Mouse (Mus musculus): ENCODE results near the gene Cacna1d. TPM values are rescaled to one million over a fixed set of nuclear protein-coding genes. Genes with fewer than 3 reads are reported as not detected.

The Cacna1d gene
- polyA plus RNA-seq, 1 experiment from 2014 or later = 4.3 TPM

- H3K36me3 ChIP-seq (ENCODE audit: control insufficient read depth, insufficient read depth, low read length) = no peaks in the 10 kb centered on the region
- no peaks in the 10 kb centered on the region for H3K9me3 ChIP-seq (replicated peaks; ENCODE audit: control insufficient read depth, low read length)
- DNase-seq (ENCODE audit: low spot score) (no peak), ATAC-seq (no peak)
- no peak overlapping the region for H3K4me2 ChIP-seq (ENCODE audit: low read length)
- H3K9ac ChIP-seq (ENCODE audit: low read length) = no peak overlapping the region
- 40% methylated on average over 9 of the region's 9 CpGs for WGBS
- H3K27me3 ChIP-seq (replicated peaks; ENCODE audit: control insufficient read depth, insufficient read depth, low read length) = no peaks in the 10 kb centered on the region
- no peak overlapping the region for H3K4me3 ChIP-seq (ENCODE audit: low read depth, low read length)
- no peaks in the 10 kb centered on the region for H3K4me1 ChIP-seq (ENCODE audit: control insufficient read depth, insufficient read depth, low read length)
- no peak overlapping the region for H3K27ac ChIP-seq (ENCODE audit: low read depth, low read length)
Observed at GRCm38 (mm10) chr14:30129378-30129777, 361.9 kb downstream of the Cacna1d start.

GRCm38 (mm10) chr14:30124951-30125690, 366.1 kb downstream of the Cacna1d start:
- Histone ChIP-seq H3K4me1 (ENCODE audit: control insufficient read depth, insufficient read depth, low read length) (no peaks in the 10 kb centered on the region), H3K27me3 (replicated peaks; ENCODE audit: control insufficient read depth, insufficient read depth, low read length) (no peaks in the 10 kb centered on the region), H3K36me3 (ENCODE audit: control insufficient read depth, insufficient read depth, low read length) (no peaks in the 10 kb centered on the region), H3K4me2 (ENCODE audit: low read length) (no peak overlapping the region), H3K9me3 (replicated peaks; ENCODE audit: control insufficient read depth, low read length) (no peaks in the 10 kb centered on the region), H3K4me3 (ENCODE audit: low read depth, low read length) (no peak overlapping the region), H3K27ac (ENCODE audit: low read depth, low read length) (no peak overlapping the region), H3K9ac (ENCODE audit: low read length) (no peak overlapping the region)
- no peak for DNase-seq (ENCODE audit: low spot score)
- ATAC-seq = no peak
- 80% methylated on average over 20 of the region's 20 CpGs for WGBS

GRCm38 (mm10) chr14:30120023-30120422, 371.2 kb downstream of the Cacna1d start:
- Histone ChIP-seq H3K27me3 (replicated peaks; ENCODE audit: control insufficient read depth, insufficient read depth, low read length) (no peaks in the 10 kb centered on the region), H3K4me2 (ENCODE audit: low read length) (no peak overlapping the region), H3K4me3 (ENCODE audit: low read depth, low read length) (no peak overlapping the region), H3K4me1 (ENCODE audit: control insufficient read depth, insufficient read depth, low read length) (no peaks in the 10 kb centered on the region), H3K9me3 (replicated peaks; ENCODE audit: control insufficient read depth, low read length) (no peaks in the 10 kb centered on the region), H3K27ac (ENCODE audit: low read depth, low read length) (no peak overlapping the region), H3K9ac (ENCODE audit: low read length) (no peak overlapping the region), H3K36me3 (ENCODE audit: control insufficient read depth, insufficient read depth, low read length) (no peaks in the 10 kb centered on the region)
- no peak for DNase-seq (ENCODE audit: low spot score)
- no peak for ATAC-seq
- WGBS = 79% methylated on average over 5 of the region's 5 CpGs

DNA sequence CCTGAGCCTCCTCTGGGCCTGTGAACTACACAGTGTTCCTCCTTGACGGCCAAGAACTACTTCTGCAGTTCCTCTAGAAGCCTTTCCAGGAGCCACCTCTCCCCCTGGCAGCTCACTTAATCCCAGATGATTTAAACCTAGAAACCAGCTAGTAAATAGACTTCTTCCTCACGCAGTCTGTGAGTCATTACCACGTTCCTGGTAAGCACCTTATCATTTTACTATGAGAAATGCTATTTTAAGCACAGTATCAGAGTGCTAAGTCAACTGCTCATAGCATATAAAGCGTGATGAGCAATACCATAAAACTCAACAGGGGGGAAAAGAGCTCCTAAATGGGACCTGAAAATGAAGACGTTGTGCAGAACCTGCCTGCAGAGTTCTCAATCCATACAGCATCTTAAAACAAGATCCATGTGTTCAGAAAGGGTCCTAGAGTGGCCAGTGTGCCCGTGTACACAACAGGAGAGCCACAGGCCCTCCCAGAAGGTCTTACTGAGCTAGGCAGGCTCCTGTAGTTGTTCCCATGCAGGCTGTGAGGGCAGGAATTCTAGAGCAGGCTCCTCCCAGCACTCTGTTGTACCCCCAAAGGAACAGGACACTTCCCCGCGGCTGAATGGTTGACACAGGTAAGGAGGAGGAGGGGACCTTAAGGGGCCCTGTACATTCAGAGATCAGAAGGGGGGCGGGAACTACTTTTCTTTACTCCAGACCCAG, 377.7 kb downstream of the Cacna1d start:
- Histone ChIP-seq H3K27me3 (replicated peaks; ENCODE audit: control insufficient read depth, insufficient read depth, low read length) (no peaks in the 10 kb centered on the region), H3K27ac (ENCODE audit: low read depth, low read length) (no peak overlapping the region), H3K4me3 (ENCODE audit: low read depth, low read length) (no peak overlapping the region), H3K36me3 (ENCODE audit: control insufficient read depth, insufficient read depth, low read length) (no peaks in the 10 kb centered on the region), H3K4me2 (ENCODE audit: low read length) (no peak overlapping the region), H3K4me1 (ENCODE audit: control insufficient read depth, insufficient read depth, low read length) (no peaks in the 10 kb centered on the region), H3K9ac (ENCODE audit: low read length) (no peak overlapping the region), H3K9me3 (replicated peaks; ENCODE audit: control insufficient read depth, low read length) (no peaks in the 10 kb centered on the region)
- ATAC-seq (no peak), DNase-seq (ENCODE audit: low spot score) (no peak)
- 65% methylated on average over 9 of the region's 9 CpGs for WGBS

- Histone ChIP-seq H3K36me3 (ENCODE audit: control insufficient read depth, insufficient read depth, low read length) (no peaks in the 10 kb centered on the region), H3K4me1 (ENCODE audit: control insufficient read depth, insufficient read depth, low read length) (no peaks in the 10 kb centered on the region), H3K27me3 (replicated peaks; ENCODE audit: control insufficient read depth, insufficient read depth, low read length) (no peaks in the 10 kb centered on the region), H3K4me2 (ENCODE audit: low read length) (no peak overlapping the region), H3K9me3 (replicated peaks; ENCODE audit: control insufficient read depth, low read length) (no peaks in the 10 kb centered on the region), H3K27ac (ENCODE audit: low read depth, low read length) (no peak overlapping the region), H3K4me3 (ENCODE audit: low read depth, low read length) (no peak overlapping the region), H3K9ac (ENCODE audit: low read length) (no peak overlapping the region)
- ATAC-seq = no peak
- 59% methylated on average over 2 of the region's 2 CpGs for WGBS
- DNase-seq (ENCODE audit: low spot score) = peak; percentile 11
Observed at GRCm38 (mm10) chr14:30109079-30109478, 382.2 kb downstream of the Cacna1d start.

- Histone ChIP-seq H3K27ac (ENCODE audit: low read depth, low read length) (no peak overlapping the region), H3K9ac (ENCODE audit: low read length) (no peak overlapping the region), H3K4me2 (ENCODE audit: low read length) (no peak overlapping the region), H3K4me1 (ENCODE audit: control insufficient read depth, insufficient read depth, low read length) (no peaks in the 10 kb centered on the region), H3K36me3 (ENCODE audit: control insufficient read depth, insufficient read depth, low read length) (no peaks in the 10 kb centered on the region), H3K4me3 (ENCODE audit: low read depth, low read length) (no peak overlapping the region), H3K27me3 (replicated peaks; ENCODE audit: control insufficient read depth, insufficient read depth, low read length) (no peaks in the 10 kb centered on the region), H3K9me3 (replicated peaks; ENCODE audit: control insufficient read depth, low read length) (no peaks in the 10 kb centered on the region)
- WGBS = 80% methylated on average over 4 of the region's 4 CpGs
- DNase-seq (ENCODE audit: low spot score) = no peak
- ATAC-seq = no peak
Observed at GRCm38 (mm10) chr14:30106550-30106949, 384.7 kb downstream of the Cacna1d start.

DNA sequence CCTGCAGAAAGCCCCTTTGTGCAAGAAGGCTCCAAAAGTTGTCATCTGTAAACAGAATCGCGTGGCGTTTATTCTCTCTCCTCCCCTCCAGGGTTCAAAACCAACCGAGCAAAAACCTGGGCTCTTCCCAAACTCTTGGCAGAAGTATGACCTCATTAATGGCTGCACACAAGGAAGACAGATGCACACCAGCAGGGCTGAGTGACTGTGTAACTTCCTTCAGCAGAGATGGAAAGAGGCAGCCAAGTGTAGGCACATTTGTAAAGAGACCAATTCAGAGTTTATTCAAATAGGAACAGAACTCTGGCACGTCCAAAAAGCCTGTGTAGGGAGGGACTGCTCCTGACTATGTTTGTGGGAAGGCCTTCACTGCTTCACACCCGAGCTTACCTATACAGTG, 385.7 kb downstream of the Cacna1d start:
- no peaks in the 10 kb centered on the region for H3K36me3 ChIP-seq (ENCODE audit: control insufficient read depth, insufficient read depth, low read length)
- no peak overlapping the region for H3K4me2 ChIP-seq (ENCODE audit: low read length)
- H3K4me1 ChIP-seq (ENCODE audit: control insufficient read depth, insufficient read depth, low read length) = no peaks in the 10 kb centered on the region
- no peak overlapping the region for H3K9ac ChIP-seq (ENCODE audit: low read length)
- no peaks in the 10 kb centered on the region for H3K9me3 ChIP-seq (replicated peaks; ENCODE audit: control insufficient read depth, low read length)
- H3K27me3 ChIP-seq (replicated peaks; ENCODE audit: control insufficient read depth, insufficient read depth, low read length) = no peaks in the 10 kb centered on the region
- no peak overlapping the region for H3K4me3 ChIP-seq (ENCODE audit: low read depth, low read length)
- DNase-seq (ENCODE audit: low spot score) (peak; percentile 83), ATAC-seq (peak; percentile 85)
- peak overlapping the region; percentile 68 for H3K27ac ChIP-seq (ENCODE audit: low read depth, low read length)
- 32% methylated on average over 6 of the region's 6 CpGs for WGBS

DNA sequence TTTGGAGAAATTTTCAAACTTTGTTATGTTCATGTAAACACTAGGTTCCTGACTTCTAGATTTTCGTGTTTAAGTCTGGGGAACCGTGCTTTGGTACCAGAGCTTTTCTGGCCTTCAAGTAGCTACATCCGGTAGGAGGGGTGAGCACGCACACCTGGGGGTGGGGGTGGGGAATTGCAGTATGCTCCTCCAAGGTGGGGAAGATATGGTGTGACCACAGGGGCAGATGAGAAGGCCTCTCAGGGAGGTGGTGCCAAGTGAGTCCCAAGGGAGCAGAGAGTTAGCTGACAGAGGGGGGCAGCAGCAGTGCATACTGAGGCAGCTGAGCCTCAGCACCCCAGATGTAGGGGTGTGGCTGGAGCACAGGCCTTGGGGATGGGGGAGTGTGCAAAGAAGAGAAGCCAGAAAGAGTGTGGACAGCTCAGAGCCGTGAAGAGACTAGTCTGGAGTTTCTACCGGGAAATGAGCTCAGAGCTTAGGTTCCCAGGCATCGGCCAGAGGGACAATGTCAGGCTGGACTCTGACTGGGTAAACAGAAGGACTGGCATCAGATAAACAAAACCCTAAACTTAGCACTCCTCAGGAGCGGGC, 387.2 kb downstream of the Cacna1d start:
- ATAC-seq = no peak
- Histone ChIP-seq H3K9me3 (replicated peaks; ENCODE audit: control insufficient read depth, low read length) (no peaks in the 10 kb centered on the region), H3K4me2 (ENCODE audit: low read length) (no peak overlapping the region), H3K4me3 (ENCODE audit: low read depth, low read length) (no peak overlapping the region), H3K27me3 (replicated peaks; ENCODE audit: control insufficient read depth, insufficient read depth, low read length) (no peaks in the 10 kb centered on the region), H3K4me1 (ENCODE audit: control insufficient read depth, insufficient read depth, low read length) (no peaks in the 10 kb centered on the region), H3K27ac (ENCODE audit: low read depth, low read length) (no peak overlapping the region), H3K9ac (ENCODE audit: low read length) (no peak overlapping the region), H3K36me3 (ENCODE audit: control insufficient read depth, insufficient read depth, low read length) (no peaks in the 10 kb centered on the region)
- 78% methylated on average over 8 of the region's 8 CpGs for WGBS
- DNase-seq (ENCODE audit: low spot score) = peak; percentile 5

DNA sequence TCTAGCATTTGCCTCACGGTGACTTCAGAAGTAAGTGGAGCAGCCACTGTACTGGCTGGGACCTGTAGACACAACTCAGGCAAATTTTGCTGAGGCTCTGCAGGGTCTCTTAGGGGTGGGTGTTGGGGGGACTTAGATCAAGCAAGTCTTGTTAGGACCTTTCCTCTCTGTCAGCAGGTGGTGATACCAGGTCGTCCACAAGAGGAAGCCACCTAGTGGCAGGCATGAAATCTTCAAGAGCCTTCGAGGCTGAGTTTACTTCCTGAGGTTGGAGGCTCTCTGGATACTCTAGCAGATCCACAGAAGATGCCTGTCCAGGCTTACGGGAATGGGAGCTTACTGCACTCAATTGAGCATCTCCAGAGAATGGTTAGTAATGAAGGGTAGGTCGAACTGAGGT, 394.0 kb downstream of the Cacna1d start:
- no peak overlapping the region for H3K27ac ChIP-seq (ENCODE audit: low read depth, low read length)
- H3K4me2 ChIP-seq (ENCODE audit: low read length) = no peak overlapping the region
- DNase-seq (ENCODE audit: low spot score) (no peak), ATAC-seq (no peak)
- no peaks in the 10 kb centered on the region for H3K27me3 ChIP-seq (replicated peaks; ENCODE audit: control insufficient read depth, insufficient read depth, low read length)
- no peaks in the 10 kb centered on the region for H3K9me3 ChIP-seq (replicated peaks; ENCODE audit: control insufficient read depth, low read length)
- H3K9ac ChIP-seq (ENCODE audit: low read length) = no peak overlapping the region
- H3K4me3 ChIP-seq (ENCODE audit: low read depth, low read length) = no peak overlapping the region
- 63% methylated on average over 5 of the region's 5 CpGs for WGBS
- H3K36me3 ChIP-seq (ENCODE audit: control insufficient read depth, insufficient read depth, low read length) = no peaks in the 10 kb centered on the region
- no peaks in the 10 kb centered on the region for H3K4me1 ChIP-seq (ENCODE audit: control insufficient read depth, insufficient read depth, low read length)
